Mouse (Mus musculus): Measurements from ENCODE around the gene Ephb1.

- TF ChIP-seq CTCF (IDR thresholded peaks at IDR 0.05; ENCODE audit: low read depth, low read length) (no peak), POLR2A (IDR thresholded peaks at IDR 0.05; ENCODE audit: borderline replicate concordance, low read depth, low read length) (no peak)
Measured at GRCm38 (mm10) chr9:102007706-102008105, 346.8 kb downstream of the Ephb1 start.

All from bone marrow macrophage, adult 2 months (primary cell).